Mouse (Mus musculus) gonadal fat pad, adult 2 months (tissue): ENCODE data around the gene Marc2. TPM values are rescaled to one million over a fixed set of nuclear protein-coding genes. Genes with fewer than 3 reads are reported as not detected.

Experiments used
- DNase-seq: peaks from one replicate; pipeline ENCODE4 v3.0.0-alpha.2; 2012; ENCODE audit warnings: low read depth
- polyA plus RNA-seq: library from polyadenylated mRNA; depleted of rRNA; stranded (reverse); fragments of >200 nt; gene quantifications from 2 replicates; pipeline ENCODE4 v1.2.3, GENCODE M21; 2012

Gene Marc2
- polyA plus RNA-seq, 1 experiment, result 202 TPM

- DNase-seq, result no peak
Measured at GRCm38 (mm10) chr1:184853922-184854321, 7.7 kb upstream of the Marc2 start.

DNA sequence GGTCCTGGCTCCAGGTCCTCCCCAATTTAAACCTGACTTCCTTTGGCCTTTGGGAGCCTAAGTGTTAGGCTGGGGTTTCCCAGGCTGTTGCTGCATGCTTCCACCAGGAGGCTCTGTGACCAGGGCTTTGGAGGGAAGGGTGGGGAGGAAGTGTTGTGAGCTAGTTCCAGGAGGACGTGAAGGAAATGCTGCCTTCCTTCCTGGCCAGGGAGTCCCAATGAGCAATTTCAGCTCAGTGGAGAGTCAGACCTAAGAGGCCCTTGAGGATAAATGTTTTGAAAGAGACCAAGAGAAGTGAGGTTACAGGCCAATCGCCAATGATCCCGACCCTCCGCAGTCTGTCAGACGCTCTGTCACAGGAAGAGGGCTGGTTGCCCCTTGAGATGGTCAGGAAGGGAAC is 7.1 kb upstream of the Marc2 start:
- DNase-seq, result no peak

DNA sequence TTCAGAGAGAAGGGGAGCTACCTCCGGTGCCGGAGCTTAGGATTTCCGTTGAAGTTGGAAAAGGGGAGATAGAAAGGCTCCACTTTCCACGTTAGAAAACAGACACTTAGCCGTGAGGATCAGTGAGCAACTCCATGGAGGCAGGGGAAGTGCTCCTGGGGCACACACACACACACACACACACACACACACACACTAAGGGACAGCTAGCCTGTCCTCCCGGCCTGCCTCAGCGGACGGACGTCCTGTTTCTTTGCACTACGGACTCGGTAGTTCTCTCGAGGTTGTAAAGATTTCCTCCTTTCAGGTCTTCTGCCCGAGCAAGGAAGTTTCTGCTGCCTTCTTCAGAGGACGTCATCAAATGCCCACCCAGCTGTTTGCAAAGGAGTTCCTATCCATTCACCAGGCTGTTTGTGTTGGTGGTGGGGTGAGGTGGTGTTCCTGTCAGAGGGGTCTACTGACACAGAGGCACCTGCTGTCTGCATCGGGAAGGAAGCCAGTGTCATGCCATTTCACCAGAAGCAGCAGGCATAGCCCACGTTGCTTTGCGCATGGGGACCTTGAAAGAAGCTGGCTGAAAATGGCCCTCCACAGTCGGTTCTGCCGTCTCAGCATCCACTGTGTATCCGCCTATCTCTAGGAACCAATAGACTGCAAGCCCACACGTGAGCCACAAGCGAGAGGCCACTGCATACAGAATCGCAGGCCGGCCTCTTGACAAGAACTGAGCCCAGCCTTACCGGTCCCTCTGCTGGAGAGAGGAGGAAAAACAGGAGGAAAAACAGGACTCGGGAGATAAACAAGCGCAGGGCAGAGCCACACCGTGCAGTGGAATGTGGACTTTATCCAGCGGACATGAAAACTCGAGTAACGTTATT is 5.7 kb upstream of the Marc2 start:
- no peak for DNase-seq

DNA sequence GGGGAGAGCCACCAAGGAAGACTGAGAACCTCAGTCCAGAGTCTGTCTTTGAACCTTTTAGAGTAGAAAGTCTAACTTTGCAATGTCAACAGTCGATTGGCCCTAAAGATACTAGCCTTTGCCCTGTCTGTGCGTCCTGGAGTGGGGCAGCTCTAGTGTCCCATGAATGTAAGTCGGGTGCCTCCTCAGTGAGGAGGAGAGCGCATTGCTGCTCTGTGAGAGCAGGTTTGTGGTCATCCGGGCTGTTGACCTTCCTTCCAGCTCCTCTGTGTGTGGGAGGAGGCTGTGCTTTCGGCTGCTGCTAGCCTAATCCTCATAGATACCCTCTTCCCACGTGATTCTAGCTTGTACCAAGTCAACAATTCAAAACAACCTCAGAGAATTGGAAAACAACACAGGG is 4.9 kb upstream of the Marc2 start:
- DNase-seq, result no peak

DNA sequence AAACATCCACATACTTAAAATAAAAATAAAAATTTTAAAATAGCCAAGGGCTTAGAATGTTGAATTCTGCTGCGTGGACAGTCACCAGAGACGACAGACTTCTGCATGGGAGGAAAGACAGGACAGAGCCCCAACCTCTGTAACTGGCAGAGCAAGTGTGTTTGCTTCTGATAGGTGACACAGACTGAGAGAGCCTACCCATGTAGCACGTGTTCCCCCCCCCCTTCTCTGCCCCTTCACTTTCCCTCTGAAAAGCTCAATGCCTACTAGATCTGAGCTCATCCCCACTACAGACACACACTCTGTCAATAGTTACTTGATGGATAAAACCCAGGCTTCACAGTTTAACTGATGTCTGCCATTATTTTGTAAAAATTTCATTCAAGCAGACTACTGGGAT is 722 bp upstream of the Marc2 start:
- DNase-seq, result no peak

DNA sequence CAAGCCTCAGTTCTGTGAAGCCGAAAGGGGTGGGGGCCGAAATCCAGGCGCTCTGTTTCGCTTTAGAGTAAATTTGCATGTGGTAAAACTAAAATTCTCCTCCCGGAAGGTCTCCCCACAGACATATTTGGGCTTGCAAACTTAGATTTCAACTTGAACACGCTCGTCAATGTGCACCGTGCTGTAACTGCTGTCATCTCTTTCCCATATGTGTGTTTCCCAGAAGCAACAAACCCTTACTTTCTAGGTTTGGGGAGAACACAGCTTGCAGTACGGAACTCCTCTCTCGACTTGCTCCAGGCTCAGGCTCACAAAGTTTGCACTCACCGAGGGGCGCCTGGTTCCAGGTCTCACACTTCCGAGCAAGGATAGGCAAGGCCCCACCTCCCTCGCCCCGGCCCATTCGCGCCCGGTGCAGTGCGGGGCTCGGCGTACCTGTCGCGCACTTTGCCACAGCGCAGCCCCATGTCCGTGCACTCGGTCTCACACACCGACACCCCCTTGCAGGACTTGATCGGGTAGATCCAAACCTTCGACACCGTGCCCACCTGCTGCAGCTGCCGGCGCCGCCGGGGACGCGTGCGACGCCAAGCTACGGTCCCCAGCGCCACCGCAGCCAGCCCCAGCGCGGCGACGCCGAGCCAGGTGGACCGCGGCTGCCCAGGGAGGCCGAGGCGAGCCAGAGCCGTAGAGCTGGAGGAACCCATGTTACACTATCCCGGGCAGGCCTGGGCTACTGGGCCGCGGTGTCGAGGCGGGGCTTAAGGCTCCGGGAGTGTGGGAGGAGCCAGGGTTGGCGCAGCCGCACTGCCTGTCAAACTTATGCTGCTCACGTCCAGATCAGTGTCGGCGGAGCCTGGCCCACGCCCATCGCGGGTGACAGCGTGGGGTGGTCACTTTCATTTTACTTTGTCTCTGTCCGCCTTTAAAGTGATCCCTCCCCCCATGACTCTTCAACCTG is 860 bp downstream of the Marc2 start:
- DNase-seq, result no peak

- DNase-seq, result no peak
Measured at GRCm38 (mm10) chr1:184844326-184845066, 1.8 kb downstream of the Marc2 start.

DNA sequence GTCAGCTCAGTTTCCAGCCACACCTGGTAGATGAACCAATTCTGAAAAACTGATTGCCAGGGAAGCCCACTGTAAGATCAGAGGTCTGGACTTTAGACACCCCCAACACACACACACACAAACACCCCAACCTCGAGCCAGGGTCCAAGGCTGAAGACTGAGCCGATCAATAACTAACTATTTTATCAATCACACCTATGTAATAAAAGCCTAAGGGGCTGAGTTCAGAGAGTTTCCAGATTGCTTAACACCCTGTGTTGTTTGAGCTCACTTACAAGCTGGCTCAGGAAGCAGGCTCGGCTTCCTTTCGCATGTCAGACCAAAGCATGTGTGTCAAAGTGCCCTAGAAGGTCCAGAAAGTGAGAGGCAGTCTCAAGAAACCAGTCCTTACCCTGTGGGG is 8.6 kb downstream of the Marc2 start:
- DNase-seq, result no peak

GRCm38 (mm10) chr1:184836350-184836749 is 9.9 kb downstream of the Marc2 start:
- DNase-seq, result no peak

DNA sequence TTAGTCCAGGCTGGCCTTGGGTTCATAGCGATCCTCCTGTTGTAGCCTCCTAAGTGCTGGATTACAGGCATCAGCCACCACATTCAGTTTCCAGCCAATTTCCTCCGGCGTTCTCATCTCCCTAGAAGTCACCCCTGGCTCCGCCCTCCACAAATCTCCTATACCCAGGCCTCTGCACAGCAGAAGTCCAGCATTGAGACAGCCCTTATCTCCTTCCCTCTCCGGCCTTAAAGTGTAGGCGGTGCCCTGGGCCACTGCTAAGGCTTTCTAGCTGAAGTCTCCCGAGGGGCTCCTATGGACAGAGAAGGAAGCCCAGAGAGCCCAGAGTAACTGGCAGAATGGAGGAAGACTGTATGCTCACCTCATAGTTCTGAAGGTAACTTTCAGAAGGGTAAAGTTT is 12.8 kb downstream of the Marc2 start:
- DNase-seq, result no peak

GRCm38 (mm10) chr1:184832211-184832610 is 14.0 kb downstream of the Marc2 start:
- DNase-seq, result no peak

- no peak for DNase-seq
Measured at GRCm38 (mm10) chr1:184829897-184830296, 16.4 kb downstream of the Marc2 start.

DNA sequence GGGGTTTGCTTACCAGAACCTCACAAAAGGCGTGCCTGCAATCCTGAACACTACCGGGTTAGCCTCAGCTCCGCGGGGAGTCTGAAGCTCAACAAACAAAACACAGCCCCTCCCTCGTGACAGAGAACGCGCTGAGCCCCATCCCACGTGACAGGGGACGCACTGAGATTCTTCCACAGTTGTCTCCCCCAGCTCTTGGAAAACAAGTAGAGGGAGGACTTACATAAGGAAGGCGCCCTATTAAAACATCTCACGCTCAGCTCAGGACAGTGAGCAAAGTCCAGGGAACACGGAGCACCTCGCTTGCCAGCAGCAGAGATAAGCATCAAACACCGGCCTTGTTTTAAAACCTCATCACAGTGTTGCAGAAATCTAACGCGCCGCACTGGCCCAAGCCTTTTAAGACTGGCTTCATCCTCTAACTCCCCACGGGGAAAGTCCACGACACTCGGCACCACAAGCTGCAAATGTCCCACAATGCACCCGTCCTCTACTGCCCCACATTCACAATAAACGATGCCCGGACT is 19.0 kb downstream of the Marc2 start:
- no peak for DNase-seq

GRCm38 (mm10) chr1:184825093-184825492 is 21.2 kb downstream of the Marc2 start:
- no peak for DNase-seq

DNA sequence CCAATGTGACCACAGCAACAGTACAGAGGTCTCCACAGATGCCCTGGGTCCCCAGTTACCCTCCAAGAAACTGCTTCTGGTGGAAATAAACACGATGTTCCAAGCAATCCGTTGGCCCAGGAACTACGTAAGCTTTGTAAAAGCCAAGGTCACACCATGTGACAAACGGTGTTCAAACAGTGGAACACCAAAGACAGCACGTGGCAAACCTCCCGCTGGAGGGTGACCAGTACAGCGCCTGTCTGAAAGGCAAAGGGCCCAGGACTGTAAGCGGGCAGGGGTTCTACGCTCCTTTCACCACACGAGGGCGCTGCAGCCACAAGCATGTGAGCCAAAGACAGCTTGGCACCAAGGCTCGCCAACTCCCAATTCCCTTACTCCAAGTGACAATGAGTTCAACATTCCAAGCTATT is 21.8 kb downstream of the Marc2 start:
- DNase-seq, result no peak

DNA sequence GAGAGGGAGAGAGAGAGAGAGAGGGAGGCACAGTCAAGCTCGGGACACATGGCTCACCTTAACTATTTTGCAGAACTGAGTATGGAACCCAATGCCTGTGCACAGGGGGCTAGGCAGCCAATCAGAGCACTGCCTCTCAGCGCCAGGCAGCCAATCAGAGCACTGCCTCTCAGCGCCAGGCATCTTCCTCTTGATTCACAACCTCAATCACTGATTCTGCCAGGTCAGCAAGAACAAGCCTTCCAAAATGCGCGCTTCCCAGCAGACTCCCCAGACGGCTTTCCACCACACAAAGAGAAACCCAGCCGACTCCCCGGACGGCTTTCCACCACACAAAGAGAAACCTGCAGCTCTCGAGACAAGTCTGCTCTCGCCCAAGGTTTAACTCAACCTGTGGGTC is 23.6 kb downstream of the Marc2 start:
- DNase-seq, result no peak

DNA sequence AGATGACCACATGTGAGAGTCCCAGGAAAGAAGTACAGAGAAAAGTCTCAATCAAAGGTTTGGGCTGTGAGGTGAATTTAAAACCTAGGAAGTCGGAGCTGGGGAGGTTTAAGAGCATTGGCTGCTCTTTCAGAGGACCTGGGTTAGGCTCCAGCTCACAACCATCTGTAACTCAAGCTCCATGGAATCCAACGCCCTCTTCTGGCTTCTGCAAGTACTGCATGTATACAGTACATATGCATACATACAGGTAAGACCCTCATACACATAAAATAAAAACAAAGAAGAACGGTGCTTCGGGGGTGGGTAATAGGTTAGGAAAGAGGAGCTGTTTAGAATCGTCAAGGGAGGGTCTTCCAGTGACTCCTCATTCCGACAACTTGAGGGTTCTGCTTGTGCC is 28.5 kb downstream of the Marc2 start:
- DNase-seq, result no peak

DNA sequence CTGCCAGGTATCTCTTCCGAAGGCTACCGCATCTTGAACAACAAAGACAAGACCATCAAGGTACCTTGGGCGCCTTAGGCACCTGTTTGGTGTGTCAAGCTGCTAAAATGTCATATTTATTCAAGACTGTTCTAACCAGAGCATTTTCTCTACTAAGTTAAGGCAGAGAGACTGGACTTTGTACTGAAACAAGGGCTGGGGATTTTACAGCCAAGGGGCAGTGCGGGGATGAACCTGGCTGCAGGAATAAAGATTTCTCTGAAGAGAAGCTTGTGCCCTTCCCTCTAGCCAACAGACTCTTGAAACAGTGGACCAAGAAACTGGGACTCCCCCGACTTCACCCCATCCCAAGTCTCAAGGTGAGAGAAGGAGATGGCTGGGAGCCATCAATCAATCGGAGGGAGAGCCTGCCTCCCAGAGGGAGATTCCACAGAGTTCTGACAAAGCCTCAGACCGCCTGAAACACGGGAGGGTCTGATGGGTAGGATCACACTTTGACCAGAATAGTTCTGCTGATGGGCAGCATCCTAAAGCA is 34.5 kb downstream of the Marc2 start:
- no peak for DNase-seq

DNA sequence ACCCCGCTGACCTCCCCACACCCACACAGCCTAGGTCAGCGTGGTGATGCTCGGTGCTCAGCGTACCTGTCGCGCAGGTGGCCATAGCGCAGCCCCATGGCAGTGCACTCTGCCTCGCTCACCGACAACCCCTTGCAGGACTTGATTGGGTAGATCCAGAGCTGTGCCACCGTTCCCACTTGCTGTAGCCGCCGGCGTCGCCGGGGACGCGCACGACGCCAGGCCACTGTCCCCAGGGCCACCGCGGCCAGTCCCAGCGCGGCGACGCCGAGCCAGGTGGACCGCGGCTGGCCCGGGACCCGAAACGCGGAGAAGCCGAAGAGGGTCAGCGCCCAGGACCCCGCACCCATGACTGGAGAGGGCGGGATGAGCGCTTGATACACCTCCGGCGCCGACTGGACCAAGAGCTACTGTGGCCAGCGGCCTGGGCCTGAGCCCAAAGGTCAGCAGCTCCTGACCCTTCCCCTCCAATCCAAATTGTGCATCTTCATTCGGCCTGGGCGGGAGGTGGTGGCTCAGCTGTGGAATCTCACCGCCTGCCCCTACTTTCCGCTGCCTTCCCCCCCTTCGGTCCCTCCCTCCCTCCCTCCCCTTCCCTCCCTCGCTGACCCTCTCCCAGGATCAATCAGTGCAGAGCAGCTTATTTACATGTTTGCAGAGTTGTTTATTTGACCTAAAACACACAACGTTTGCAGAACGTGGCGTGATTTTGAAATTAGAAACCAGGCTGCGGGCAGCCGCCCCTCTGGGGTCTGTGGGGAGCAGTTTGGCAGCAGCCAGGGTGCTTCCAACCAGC is 35.3 kb downstream of the Marc2 start, which contains the start of gene Marc1:
Gene Marc1, minus strand, starts transcription at position 534 of the 796 bp plus-strand sequence.
- DNase-seq, result no peak

DNA sequence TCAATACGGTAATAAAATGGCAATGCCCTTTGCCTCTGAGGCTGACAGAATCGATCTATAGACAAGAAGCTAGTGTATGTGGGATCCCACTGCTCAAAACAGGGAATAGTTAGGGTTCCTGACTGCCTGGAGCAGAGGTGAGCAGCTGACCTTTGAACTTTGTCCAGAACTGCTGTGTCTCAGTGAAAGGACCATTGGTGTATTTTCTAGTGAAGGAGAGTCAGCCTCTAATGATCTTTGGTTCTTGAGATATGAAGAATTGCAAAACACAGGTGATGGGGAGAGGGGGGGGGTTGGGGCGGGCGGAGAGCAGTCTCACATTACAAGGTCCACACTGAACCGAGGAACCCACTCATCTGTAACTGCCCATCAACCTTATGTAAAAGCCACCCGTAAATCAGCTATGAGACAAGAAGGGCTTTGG is 36.7 kb downstream of the Marc2 start:
- DNase-seq, result no peak
